Mouse (Mus musculus) liver, postnatal 0 days (tissue): ENCODE measurements around the gene Fn1. TPM values are rescaled to one million over a fixed set of nuclear protein-coding genes. Genes with fewer than 3 reads are reported as not detected.

Experiments used
- ATAC-seq: fragments of 200-750 bp; cut with Nextera tagmentation; 2 replicates; pipeline ENCODE4 v1.8.0; 2017; ENCODE audit warnings: mild to moderate bottlenecking, moderate library complexity
- DNase-seq: peaks from one replicate; pipeline ENCODE4 v3.0.0-alpha.2; 2016
- H3K27ac ChIP-seq: fragments of 300-500 bp; sonication (generic); 2 replicates; pipeline ENCODE4 v1.5.1; 2014; ENCODE audit warnings: antibody characterized with exemption, moderate library complexity, mild to moderate bottlenecking, low read depth
- H3K27me3 ChIP-seq: fragments of 300-500 bp; sonication (generic); 2 replicates; pipeline ENCODE4 v1.6.1; 2014; ENCODE audit warnings: low read length, control low read depth, mixed read lengths; ENCODE audit not compliant: insufficient read depth
- H3K36me3 ChIP-seq: fragments of 300-500 bp; sonication (generic); replicated peaks from 2 replicates; pipeline ENCODE4 v1.6.1; 2014; ENCODE audit warnings: mild to moderate bottlenecking, control low read depth, low read length, moderate library complexity, mixed read lengths; ENCODE audit not compliant: insufficient read depth
- H3K4me1 ChIP-seq: fragments of 300-500 bp; sonication (generic); 2 replicates; pipeline ENCODE4 v1.6.1; 2014; ENCODE audit warnings: antibody characterized with exemption, mild to moderate bottlenecking, control low read depth; ENCODE audit not compliant: insufficient read depth
- H3K4me2 ChIP-seq: fragments of 300-500 bp; sonication (generic); 2 replicates; pipeline ENCODE4 v1.6.1; 2014; ENCODE audit warnings: low read depth, mild to moderate bottlenecking, low read length, moderate library complexity, mixed read lengths
- H3K4me3 ChIP-seq: fragments of 300-500 bp; sonication (generic); 2 replicates; pipeline ENCODE4 v1.5.1; 2014; ENCODE audit warnings: low read depth, low read length
- H3K9ac ChIP-seq: fragments of 300-500 bp; sonication (generic); replicated peaks from 2 replicates; pipeline ENCODE4 v1.6.1; 2014; ENCODE audit warnings: mild to moderate bottlenecking, moderate library complexity
- H3K9me3 ChIP-seq: fragments of 300-500 bp; sonication (generic); 2 replicates; pipeline ENCODE4 v1.6.1; 2016; ENCODE audit warnings: mild to moderate bottlenecking, control low read depth, low read length, mixed read lengths
- CTCF ChIP-seq: sonication (generic); IDR thresholded peaks from 2 replicates; pipeline ENCODE4 v1.5.1; 2016; ENCODE audit warnings: antibody characterized with exemption, low read depth
- EP300 ChIP-seq: IDR thresholded peaks from 2 replicates; pipeline ENCODE4 v1.6.1; 2016; ENCODE audit warnings: antibody characterized with exemption, low read depth, mild to moderate bottlenecking
- WGBS: fragments of 180-500 bp; shearing (Covaris S2); extraction: QIAGEN DNeasy Blood & Tissue Kit; methylation state at CpG from one replicate; pipeline ENCODE4 v1.1.7; 2014; ENCODE audit not compliant: insufficient replicate concordance; 5-methylcytosine and 5-hydroxymethylcytosine counted together
- polyA plus RNA-seq: library from polyadenylated mRNA; unstranded; fragments of >200 nt; fragmentation: Nextera tagmentation; extraction: Ambion mirVana; gene quantifications from 2 replicates; pipeline ENCODE4 v1.2.1, GENCODE M21; 2015

The Fn1 gene
- polyA plus RNA-seq: 380 and 450 TPM in 2 replicates

DNA sequence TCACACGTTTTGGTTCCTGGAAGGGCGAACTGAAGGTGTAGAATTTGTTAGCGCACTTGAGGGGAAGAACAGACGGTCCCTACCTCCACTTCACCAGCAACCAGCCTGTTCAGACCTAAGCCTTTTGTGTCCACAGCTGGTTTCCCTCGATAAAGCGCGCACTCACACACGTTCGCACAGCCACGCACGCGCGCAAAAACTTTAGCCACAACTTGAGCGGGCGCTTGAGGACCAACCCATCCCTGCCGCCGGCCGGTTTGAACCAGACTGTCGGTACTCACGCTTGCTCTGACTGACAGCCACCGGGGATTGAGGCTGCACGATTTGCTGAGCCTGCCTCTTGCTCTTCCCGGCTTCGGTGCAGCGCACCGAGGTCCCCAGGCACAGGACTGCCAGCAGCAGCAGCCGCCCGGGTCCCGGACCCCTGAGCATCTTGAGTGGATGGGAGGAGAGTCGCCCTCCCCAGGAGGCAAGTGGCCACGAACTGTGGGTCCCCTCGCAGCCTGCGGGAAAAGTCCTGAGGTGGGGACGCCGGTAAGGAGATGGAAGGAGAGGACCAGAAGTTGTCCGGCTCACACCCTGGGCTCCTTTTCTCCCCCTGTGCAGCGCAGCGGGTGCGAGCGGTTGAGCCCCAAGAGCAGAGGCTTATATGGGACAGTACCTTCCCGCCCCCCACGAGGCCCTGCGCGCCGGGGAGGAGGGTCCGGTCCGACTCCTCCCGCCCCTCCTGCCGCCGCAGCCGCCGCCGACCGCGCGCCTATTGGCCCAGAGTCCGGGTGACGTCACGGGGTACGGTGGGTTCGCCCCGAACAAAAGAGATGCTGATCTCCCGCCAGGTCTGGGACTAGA is at the start of gene Fn1:
Fn1 (minus strand) TSS at position 650 of the 849 bp plus-strand sequence.
- peak; percentile 90 for ATAC-seq
- H3K36me3 ChIP-seq: peaks cover 12% of the 10 kb centered on the region
- H3K4me2 ChIP-seq: peak within 1 kb of the TSS; percentile 73
- no peaks in the 10 kb centered on the region for H3K9me3 ChIP-seq
- peak within 1 kb of the TSS; percentile 68 for H3K9ac ChIP-seq
- no peaks in the 10 kb centered on the region for H3K4me1 ChIP-seq
- peak within 1 kb of the TSS; percentile 62 for H3K4me3 ChIP-seq
- peak; percentile 91 for DNase-seq
- WGBS: under 1% methylated on average over 53 of the region's 63 CpGs
- H3K27me3 ChIP-seq: 0 out of 2 replicates have a peak, but pooled peaks cover 8% of the 10 kb centered on the region
- peak within 1 kb of the TSS; percentile 86 for H3K27ac ChIP-seq
- TF ChIP-seq EP300: 0 out of 2 replicates have a peak, but pooled peaks have one; percentile 28
- TF ChIP-seq CTCF: no peak

DNA sequence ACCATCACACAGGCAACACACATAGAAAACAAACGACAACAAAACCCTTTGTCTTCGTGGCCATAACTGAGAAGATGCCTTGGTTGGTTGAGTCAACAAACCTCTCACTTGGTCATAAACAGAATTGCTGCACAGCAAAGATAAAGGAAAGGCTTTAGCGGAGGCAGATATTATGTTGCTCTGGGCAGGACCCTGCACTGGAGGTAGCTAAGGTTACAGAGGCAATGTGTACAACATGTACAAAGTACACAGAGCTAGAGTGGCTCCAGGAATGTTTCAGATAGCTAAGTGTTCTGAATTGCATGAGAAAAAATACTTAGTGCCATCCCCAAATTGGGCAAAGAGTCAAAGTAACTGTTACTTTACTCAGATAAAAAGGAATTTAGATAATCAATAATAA is 43.1 kb upstream of the Fn1 start:
- Histone ChIP-seq H3K27me3 (no peaks in the 10 kb centered on the region), H3K9ac (no peak overlapping the region), H3K36me3 (no peaks in the 10 kb centered on the region), H3K4me1 (peaks cover 6% of the 10 kb centered on the region), H3K27ac (no peak overlapping the region), H3K4me3 (no peak overlapping the region), H3K9me3 (no peaks in the 10 kb centered on the region), H3K4me2 (no peak overlapping the region)
- no peak for DNase-seq
- no peak for TF ChIP-seq EP300
- no peak for TF ChIP-seq CTCF
- 0 out of 2 replicates have a peak, but pooled peaks have one; percentile 33 for ATAC-seq
- 40% methylated on average over 3 of the region's 3 CpGs for WGBS

- Histone ChIP-seq H3K4me2 (no peak overlapping the region), H3K4me3 (no peak overlapping the region), H3K4me1 (peaks cover 6% of the 10 kb centered on the region), H3K27me3 (no peaks in the 10 kb centered on the region), H3K9me3 (no peaks in the 10 kb centered on the region), H3K27ac (no peak overlapping the region), H3K9ac (no peak overlapping the region), H3K36me3 (no peaks in the 10 kb centered on the region)
- no peak for DNase-seq
- WGBS: 48% methylated on average over 8 of the region's 8 CpGs
- TF ChIP-seq CTCF (no peak), EP300 (no peak)
- no peak for ATAC-seq
Measured at GRCm38 (mm10) chr1:71691472-71692277, 38.7 kb upstream of the Fn1 start.

DNA sequence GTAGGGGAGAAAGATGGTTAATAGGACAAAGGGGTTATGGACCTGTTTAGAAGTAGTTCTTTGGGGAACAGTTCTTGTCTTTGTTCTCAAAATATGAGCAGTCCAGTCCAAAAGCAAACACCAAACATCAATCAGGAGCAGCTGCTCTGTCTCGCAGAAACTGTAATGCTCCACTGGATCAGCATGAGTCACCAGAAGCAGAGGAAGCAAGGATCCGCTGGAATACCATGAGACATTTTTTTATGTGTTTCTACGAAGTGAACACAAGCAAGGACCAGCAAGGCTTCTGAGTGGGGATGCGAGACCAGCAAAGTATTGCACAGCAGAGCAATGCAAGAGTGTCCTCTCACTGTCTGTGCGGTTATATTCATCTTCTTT is 35.9 kb upstream of the Fn1 start:
- no peak for DNase-seq
- Histone ChIP-seq H3K4me1 (no peaks in the 10 kb centered on the region), H3K36me3 (no peaks in the 10 kb centered on the region), H3K4me3 (no peak overlapping the region), H3K9me3 (no peaks in the 10 kb centered on the region), H3K9ac (no peak overlapping the region), H3K27ac (no peak overlapping the region), H3K27me3 (no peaks in the 10 kb centered on the region), H3K4me2 (no peak overlapping the region)
- no peak for TF ChIP-seq EP300
- WGBS: 80% methylated on average over 5 of the region's 5 CpGs
- ATAC-seq: no peak

DNA sequence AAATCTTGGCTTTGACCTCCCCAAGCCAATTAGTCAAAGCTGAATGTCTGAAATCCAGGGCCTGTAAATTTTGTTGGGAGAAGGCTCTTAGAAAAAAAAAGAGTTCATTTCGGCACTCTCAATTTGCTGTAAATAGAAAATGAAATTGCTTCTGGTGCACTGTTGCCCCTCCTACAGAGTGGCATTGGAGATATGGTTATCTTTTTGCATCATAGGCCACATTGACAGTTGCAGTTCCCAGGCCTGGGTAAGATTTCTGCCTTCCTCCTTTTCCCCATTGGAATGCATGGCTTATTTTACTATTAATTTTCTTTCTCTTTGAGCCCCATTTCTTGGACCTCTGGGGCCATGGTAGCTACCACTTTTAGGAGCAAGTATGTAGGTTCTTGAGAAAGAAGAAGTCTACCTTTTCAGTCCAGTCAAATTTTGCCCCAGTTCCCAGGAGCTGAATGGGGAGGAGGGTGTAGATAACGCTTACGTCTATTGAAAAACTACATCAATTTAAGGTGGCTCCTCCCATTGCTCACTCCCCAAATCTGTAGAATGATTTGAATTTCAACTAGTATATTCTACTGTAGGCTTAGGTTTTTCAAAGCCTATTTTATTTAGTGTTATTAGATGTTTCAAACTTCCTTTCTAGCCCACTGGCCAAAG is 35.4 kb upstream of the Fn1 start:
- ATAC-seq: 0 out of 2 replicates have a peak, but pooled peaks have one; percentile 47
- Histone ChIP-seq H3K4me1 (no peaks in the 10 kb centered on the region), H3K4me2 (no peak overlapping the region), H3K27ac (no peak overlapping the region), H3K9me3 (no peaks in the 10 kb centered on the region), H3K27me3 (no peaks in the 10 kb centered on the region), H3K36me3 (no peaks in the 10 kb centered on the region), H3K4me3 (no peak overlapping the region), H3K9ac (no peak overlapping the region)
- 64% methylated on average over 3 of the region's 3 CpGs for WGBS
- no peak for DNase-seq
- peak; percentile 72 for TF ChIP-seq EP300
- TF ChIP-seq CTCF: no peak

- no peaks in the 10 kb centered on the region for H3K9me3 ChIP-seq
- 77% methylated on average over 5 of the region's 5 CpGs for WGBS
- no peak overlapping the region for H3K9ac ChIP-seq
- H3K4me1 ChIP-seq: no peaks in the 10 kb centered on the region
- no peak for TF ChIP-seq CTCF
- no peaks in the 10 kb centered on the region for H3K36me3 ChIP-seq
- no peak for DNase-seq
- ATAC-seq: no peak
- no peak overlapping the region for H3K27ac ChIP-seq
- H3K4me3 ChIP-seq: no peak overlapping the region
- H3K27me3 ChIP-seq: no peaks in the 10 kb centered on the region
- H3K4me2 ChIP-seq: no peak overlapping the region
Measured at GRCm38 (mm10) chr1:71686791-71687190, 33.8 kb upstream of the Fn1 start.
